Mouse (Mus musculus): Measurements from ENCODE around the gene Gm1123.

DNA sequence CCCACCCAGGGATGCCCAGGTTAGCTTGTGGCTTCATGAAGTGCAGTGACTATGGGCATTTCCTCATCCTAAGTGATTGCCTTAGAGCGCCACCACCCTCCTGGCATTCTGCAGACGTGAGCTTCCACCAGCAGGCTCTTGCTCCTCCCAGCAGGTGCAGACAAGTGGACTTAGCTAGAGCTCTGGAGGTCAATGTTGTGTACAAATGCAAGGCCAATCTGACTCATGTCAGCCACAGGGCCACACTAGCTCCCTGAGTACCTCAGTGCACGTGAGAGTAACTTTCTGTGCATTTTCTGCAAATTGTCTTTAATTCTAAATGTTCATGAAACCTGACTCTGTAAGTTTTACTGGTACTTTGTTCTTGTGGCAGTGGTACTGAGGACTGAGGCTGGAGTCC lies 19.2 kb downstream of the Gm1123 start:
- TF ChIP-seq POLR2A (IDR thresholded peaks at IDR 0.05; ENCODE audit: low read depth, low read length) (no peak), CTCF (IDR thresholded peaks at IDR 0.05; ENCODE audit: extremely low read depth, insufficient read length, insufficient replicate concordance, low read depth, low read length) (no peak)
